Mouse (Mus musculus) right cerebral cortex, postnatal 4 days (tissue): Measurements from ENCODE around the gene Klc1.

Experiments used
- DNase-seq: peaks from one replicate; pipeline ENCODE4 v3.0.0-alpha.2; 2022

The Klc1 gene

DNA sequence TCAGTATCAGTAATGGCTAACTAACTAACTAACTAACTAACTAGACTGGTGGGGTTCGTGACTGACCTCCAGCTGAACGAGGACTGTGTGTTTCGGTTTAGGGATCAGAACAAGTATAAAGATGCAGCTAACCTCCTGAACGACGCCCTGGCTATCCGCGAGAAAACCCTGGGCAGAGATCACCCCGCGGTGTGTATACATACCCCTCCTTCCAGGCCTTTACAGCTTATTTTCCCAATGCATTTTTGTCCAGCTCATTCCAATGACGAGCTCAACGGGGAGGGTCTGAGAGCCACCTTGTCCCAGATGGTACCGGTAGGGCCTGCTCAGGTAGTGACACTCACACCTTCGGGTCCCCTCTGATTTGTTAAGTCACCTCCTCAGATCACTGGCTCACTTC is 19.3 kb downstream of the Klc1 start:
- no peak for DNase-seq

DNA sequence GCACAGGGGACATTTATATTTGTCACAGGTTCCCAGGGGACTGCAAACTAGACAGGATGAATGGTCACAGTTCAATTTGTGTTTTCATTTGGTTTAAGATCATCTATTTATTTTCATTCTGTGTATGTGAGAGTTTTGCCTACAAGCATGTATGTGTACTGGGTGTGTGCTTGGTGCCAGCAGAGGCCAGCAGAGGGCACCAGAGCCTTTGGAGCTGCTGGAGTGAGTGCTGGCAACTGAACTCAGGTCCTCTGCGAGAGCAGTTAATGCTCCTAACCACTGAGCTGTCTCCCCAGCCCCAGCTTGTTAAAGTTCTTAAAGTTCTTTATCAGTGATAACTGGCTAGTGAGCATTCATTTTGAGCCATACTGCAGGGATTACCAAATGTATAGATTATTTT is 20.9 kb downstream of the Klc1 start:
- no peak for DNase-seq

DNA sequence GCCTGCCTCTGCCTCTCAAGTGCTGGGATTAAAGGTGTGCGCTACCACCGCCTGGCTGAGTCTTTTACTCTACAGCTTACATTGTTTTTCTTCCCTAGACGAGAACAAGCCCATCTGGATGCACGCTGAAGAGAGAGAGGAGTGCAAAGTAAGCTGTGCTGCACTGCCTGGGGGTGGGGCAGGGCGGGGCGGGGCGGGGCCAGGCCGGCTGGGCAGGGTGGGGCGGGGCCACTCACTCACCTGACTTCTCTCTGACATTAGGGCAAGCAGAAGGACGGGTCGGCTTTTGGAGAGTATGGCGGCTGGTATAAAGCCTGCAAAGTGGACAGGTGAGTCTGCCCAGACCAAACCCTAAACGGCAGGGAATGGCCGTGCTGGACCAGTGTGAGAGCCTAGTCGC is 26.5 kb downstream of the Klc1 start:
- DNase-seq = no peak

DNA sequence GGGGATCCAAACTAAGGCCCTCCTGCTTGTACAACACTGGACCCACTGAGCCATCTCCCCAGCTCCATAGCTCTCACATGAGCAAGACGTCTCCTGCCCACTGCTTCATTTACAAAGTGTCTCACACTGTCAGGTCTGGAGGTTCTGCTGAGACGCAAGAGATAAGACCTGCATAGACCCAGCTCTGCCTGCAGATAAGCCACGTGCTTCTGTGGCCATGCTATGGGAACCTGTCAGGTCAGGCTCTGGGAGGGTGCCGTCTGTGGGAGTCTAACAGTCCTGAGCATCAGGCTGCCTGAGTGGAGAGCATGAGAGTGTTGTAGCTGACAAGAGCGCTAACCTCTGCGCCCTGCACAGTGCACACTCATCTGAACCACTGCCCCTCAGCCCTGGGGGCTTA is 28.4 kb downstream of the Klc1 start:
- no peak for DNase-seq

DNA sequence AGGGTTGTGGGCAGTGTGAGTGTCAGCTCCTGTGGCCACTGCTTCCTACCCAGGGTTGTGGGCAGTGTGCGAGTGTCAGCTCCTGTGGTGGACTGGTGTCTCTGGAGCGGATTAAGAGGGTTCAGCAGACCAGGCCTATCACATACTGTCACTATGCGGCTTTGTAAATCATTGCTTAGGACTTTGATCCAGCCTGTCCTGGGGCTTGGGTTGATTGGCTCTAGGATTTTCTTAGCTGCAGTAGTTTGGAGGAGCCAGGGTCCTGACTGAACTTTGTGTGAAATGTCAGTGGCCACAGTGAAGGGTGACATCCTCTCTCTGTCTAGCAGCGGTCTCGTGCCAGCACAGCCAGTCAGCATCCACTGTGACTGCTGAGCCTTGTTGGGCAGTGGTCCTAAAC is 31.4 kb downstream of the Klc1 start:
- DNase-seq = no peak

DNA sequence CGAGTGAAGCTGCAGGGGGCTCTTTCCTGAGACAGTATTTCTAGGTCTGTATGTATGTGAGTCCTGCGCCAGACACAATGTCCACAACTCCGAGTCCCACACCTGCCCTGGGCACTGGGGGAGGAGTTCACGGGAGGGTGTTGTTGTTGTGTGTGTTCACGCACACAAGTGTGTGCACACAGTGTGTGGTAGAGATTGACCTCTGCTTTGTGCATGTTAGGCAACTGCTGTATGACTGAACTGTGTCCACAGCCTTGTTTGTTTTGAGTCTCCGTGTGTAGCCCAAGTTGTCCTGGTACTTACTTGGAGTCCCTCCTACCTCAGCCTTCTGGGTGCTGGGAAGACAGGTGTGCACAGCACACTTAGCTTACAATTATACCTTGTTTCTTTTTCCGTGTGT is 32.0 kb downstream of the Klc1 start:
- DNase-seq = no peak

DNA sequence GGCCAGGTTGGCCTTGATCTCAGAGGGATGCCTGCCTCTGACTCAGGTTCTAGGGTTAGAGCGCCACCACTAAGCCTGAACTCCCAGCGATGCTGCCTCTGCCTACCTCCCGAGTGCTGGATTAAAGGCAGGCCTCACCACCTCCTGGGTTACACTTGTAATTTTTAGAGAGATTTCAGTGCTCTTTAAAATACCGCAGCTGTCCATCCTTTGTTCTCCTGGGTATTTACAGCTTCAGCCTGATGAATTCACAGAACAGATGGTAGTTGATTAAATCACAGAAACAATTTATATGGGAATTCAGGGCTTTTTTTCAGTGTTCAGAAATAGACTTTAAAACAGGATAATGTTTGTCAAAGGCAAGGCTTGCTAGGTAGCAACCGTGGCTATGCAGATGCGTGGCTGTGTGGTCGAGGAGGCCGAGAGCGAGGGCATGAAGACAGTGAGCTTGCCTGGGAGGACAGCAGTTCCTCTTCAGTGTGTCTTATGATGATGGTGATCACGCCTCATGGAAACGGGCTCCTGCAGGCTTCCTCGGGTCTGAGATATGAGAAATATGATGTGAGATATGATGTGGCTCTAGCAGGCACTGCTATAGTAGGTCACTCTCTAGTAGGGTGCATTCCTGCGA is 32.9 kb downstream of the Klc1 start:
- DNase-seq = no peak

DNA sequence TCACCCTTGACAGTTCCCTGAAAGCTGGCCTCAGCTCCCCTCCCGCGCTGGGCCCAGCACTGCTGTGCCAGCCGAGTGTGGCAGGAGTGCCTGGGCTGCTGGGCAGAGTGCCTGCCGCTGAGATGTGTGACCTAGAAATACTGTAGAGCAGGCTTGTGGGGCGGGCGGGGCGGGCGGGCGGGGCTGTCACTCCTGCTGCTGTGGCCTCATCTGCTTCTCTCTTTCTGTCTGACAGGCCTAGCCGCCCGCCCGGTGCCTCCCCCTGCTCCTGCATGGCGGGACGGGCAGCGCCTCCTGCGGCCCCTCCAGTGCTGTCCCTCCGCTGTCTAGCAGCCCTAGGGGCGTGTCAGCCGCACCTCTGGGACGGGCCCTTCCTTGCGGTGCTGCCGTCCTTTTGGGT is 35.5 kb downstream of the Klc1 start:
- no peak for DNase-seq

DNA sequence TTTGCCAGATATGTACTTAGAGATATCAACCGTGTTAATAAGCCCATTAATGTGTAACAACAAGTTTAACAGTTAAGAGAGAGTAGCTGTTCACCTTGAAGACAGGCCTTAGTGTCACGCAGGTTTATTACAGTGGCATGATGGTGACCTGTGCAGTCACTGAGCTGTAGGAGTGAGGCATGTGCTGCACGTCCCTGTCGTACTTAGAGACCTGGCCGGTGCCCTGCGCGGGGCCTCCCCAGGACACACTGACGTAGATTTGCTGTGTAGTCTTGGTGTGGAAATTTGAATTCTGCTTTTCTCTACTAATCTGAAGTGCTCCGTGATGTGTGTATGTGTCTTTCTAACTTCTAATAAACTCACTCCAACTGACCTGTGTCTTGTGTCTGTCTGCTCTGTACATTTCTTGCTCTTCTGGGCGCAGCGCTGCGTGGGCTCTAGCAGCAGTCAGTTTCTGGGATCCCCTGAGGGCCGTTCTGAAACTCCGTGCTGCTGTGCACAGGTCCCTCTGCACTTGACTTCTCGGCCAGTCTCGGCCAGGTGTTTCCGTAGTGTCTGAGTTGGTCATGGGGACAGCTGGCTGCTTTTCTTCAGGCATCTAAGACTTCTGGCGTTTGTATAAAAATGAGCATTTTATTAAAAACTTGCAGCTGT is 36.0 kb downstream of the Klc1 start:
- DNase-seq = no peak

DNA sequence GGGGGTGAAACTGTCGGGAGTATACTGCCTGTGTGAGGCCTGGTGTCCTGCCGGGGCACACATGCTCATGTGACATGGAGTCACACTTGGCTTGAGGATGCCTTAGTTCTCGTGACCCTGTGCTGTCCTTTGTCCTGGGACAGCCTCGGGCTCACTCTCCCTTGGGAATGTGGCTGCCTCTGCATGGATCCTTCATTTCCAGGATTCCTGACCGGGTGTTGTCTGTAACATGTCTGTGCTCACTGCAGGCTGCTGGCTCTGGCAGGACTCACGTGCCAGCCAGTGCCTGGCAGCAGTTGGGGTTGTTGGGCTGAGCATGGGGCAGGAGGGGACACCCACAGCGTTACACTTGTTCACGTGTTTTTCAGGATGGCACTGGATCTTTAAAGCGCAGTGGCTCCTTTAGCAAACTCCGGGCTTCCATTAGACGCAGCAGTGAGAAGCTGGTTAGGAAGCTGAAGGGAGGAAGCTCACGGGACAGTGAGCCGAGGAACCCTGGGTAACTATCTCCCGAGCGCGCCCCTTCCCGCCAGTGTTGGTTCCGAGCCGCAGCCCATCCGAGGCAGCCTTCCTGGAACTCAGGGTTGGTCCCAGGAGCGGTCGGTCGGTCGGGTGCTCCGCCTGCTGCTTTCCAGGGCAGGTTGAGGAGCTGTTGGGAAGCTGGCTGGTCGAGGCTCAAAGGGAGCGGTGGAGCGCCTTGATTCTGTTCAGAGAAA is 36.7 kb downstream of the Klc1 start:
- DNase-seq = no peak

DNA sequence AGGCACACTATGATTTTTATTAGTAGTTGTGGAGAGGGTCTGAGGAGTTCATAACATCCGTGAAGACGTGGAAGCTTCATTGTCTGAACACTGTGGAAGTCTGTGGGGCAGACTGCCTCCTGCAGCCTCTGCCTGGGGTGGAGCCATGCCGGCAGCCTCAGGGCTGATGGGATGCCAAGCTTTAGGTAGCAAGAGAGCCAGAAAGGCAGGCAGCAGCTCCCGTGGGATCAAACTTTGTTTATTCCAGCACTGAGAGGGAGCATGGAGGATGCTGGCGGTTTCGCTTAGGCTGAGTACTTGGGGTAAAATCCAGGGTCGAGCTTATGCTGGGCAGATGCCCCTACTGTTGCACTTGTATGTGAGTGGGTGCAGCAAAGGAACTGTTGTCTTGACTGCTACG is 38.6 kb downstream of the Klc1 start:
- no peak for DNase-seq

DNA sequence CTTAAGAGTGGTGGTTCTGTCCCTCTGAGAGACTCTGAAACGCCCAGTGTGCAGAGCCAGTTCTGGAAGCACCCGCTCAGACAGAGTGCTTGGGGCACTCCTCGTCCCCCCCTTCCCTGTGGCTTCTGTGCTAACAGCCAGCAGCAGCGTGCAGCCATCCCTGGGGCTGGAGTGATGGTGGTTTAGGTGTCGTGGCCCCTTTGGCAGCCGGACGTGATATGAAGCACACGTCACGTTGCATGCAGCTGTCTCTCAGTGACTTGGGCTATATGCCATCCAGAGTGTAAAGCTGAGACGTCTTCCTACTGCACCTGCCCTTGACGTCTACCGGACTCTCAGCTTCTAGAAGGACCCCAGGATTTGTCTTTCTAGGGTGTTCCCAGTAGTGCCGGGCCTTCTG is 39.8 kb downstream of the Klc1 start:
- no peak for DNase-seq

DNA sequence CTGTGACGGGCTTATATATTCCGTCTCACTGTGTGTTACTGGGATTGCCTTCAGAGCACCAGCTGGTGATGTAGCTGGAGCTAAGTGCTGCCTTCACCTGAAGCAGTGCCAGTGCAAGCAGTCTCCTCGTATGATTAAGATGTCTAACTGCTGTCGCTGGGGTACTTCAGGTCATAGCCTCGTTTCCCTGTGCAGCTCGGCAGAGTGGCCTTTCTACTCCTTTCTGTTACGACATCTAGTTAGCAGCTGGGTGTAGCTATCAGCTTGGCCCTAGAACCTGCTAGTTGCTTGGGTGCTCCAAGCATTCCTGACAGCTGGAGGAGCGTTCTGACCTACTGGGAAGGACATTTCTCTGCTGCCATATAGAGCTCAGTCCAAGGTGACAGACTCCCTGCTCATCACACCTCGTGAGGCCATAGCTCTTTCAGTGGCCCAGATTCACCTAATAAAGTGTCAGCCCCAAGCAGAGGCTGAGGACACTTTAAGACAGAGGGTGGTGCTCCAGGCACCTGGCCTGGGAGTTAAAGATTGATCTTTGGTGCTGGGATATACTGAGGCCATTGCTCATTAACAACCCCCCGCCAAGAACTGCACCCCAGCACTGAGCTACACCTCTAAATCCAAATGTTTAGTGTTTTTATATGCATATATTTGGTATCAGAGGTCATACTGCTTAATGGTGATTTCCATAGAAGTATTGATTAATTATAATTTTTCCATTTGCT is 42.0 kb downstream of the Klc1 start:
- DNase-seq = no peak

DNA sequence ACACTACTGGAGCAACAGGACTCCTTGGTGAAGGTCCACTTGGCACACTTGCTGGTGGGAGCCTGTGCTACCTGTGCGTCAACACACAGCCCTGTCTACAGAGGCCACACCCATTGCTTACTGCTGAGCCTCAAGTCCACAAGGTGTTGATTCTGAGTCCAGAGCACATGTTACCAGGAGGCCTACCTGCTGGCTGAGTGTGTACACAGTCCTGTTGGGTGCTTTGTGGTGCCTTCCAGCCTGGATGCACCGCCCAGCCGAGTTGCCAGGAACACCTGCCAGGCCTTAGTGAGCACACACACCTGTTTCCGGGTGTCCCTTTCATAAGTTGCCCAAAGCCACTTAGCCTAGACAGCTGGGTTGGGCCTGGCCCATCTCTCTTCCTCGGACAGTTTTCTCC is 44.9 kb downstream of the Klc1 start:
- no peak for DNase-seq

DNA sequence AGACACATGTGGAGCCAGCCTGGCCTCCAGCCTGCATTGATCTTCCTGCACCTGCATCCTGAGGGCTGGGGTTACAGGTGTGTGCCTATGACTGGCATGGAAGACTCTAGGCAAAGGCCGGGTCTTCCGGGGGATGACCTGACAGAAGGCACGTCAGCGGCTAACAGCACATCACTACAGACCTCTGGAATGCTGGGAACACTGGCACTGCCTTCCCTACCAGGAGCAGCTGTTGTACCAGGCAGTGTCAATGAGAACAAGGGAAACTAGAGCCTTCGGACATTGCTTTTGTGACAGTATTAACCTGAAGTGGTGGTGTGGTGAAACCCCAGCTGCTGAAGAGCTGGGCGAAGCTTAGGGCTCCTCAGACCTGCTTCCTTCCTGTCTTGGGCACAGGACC is 50.1 kb downstream of the Klc1 start:
- DNase-seq = no peak

DNA sequence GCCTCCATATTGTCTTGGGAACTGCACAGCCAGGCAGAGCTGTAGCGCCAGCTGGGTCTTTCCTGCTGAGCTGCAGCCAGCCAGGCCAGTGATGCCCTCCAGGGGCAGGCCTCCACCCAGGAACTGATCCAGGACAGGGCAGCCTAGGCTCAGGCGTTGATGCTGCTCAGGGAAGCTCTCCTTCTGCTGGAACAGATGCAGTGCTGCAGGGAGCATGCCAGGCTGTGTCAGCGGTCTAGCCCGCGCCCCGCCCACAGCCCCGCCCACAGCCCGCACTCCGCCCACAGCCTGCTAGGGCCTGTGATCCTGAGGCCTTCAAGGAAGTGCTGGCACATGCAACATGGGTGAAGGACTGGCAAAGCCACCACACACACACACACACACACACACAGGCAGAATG is 51.1 kb downstream of the Klc1 start:
- peak; percentile 68 for DNase-seq

DNA sequence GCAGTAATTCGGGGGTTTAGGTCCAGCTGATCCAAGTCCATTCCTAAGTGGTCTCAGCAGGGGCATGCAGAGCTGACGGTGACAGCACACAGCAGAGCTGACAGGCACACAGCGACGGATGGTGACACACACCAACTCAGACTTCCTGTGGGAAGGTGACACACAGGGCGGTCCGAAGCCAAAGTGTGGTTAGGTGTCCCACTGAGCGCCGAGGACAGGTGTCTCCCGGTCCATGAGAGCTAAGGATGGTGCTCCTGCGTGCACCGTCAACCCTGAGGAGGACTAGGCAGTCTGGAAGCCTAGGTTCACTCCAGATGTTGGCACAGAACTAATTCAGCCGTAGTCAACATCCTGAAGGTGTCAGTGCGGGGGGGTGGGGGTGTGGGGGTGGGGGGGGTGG is 53.4 kb downstream of the Klc1 start:
- DNase-seq = no peak

DNA sequence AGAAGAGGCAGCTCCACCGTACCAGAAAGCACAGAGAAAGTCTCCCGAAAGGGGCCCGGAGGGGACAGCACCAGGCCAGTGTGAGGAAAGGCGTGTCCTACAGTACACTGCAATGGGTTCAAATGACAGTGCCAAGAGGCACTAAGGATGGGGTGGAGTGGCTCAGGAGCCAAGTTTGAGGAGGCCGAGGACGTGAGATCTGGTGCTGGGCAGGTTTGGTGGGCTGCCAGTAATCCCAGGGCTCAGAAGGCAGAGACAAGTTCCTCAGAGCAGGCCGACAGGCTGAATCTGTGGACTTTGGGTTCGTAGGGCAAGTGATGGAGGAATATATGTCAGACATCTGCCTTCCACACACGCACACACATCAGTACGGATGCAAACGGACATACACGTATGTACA is 54.0 kb downstream of the Klc1 start:
- DNase-seq = no peak

DNA sequence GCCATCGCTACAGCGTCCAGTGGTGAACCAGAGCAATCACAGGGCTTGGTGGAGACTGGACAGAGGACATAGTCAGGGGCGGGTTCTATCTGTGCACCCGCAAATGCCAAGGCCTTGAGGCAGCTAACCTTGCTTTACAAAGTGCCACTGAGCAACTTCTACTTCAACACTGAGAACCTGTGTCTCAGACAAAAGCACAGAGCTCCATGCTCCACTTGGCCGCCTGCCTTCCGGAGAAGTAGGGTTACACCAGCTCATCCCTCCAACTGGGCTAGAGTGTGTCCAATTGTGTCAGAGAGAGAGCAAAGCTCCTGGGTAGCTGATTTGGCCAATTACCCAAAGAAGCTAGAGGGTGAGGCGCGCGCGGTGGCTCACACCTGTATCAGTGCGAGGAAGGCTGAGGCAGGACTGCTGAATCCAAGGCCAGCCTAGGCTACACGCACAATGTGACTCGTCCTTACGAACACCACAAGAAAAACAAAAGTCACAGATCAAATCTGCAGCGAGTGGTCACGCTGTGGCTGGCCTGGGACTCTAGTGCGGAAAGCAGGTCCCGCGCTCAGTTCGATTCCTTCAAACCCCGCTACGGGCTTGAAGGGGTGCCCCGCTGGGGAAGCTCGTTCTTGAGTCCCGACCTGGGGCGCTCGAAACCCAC is 54.6 kb downstream of the Klc1 start:
- DNase-seq = no peak

DNA sequence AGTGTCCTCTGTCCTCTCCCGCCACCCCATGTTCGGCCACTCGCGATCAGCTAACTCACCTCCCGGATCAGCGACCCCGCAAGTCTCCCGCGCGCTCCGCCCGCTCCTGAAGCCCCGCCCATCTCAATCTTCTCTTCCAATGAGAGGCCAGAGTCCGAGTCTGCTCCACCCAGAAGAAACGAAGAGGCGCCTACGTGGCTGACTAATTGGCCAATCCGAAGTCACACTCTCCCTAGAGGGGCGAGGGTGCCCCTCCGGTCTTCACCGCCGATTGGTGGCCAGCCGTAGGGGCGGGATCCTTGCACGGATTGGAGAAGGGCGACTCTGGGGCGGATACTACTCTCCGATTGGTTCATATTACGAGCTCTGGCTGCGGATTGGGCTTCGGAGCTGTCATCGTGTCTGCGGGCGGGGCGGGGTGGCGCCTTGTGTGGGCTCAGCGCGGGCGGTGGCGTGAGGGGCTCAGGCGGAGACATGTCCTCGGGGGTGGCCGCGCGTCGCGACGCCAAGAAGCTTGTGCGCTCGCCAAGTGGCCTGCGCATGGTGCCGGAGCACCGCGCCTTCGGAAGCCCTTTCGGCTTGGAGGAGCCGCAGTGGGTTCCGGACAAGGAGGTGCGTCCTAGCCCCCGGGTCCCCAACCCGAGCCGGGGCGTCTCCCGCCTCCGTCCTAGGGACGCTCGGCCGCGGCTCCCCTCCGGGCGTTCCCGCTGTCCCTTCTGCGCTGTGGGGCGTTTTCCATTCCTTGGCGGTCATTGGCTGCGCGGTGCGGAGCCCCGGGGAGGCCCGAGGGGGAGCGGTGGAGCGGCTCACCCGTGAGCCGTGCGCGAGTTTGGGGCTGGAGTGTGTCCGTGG is 55.3 kb downstream of the Klc1 start, which contains the start of the genes Xrcc3 and Zfyve21:
TSS of gene Xrcc3 (minus strand) at position 108 of the 852 bp plus-strand sequence.
TSS of gene Zfyve21 (plus strand) at position 405 of the 852 bp plus-strand sequence.
- DNase-seq = peak; percentile 92

DNA sequence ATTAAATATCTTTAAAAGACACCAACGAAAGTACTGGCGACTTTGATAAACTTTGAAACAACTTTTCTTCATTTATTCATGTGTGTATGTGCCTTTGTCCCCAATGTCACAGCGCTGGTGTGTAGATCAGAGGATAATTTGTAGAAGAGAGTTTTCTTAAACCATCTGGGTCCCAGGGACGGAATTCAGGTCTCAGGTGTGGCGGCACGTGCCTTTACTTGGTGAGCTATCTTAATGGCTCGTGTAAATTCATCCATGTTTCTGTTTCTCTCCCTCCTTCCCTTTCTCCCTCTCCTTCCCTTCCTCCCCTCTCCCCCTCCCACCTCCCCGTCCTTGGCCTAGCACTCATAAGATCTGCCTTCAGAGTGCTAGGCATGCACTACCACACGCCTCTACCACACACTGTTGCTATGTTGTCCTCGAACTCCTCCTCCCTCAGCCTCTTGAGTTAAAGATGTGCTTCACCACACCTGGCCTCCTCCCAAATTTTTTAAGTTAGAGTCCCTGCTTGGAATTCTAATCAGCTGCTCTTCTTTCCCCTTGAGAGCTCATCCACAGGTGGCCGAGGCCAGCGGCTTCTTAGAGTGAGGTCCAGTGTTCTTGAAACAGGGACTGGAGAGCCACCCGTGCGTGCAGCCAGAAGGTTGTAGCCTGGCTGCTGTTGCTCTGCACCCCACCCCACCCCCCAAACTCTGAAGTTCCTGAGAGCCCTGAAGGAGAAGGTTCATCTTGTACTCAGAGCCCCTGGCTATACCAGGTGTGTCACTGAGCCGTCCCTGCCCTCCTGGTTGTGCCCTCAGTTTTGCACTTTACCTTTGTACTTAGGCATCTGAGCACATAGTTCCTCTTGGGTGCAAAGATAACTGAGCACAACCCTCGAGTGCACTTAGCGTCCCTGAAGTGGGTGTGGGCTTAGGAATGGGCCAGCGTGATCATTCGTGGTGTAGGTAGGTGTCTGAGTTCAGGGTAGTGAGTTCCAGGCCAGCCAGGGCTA is 56.4 kb downstream of the Klc1 start:
- DNase-seq = no peak
